Mouse (Mus musculus) G1E (cell line): Measurements from ENCODE around the gene Zfp408. TPM values are rescaled to one million over a fixed set of nuclear protein-coding genes. Genes with fewer than 3 reads are reported as not detected.

Experiments
- ATAC-seq: 2 replicates; pipeline ENCODE4 v1.8.0; 2016; ENCODE audit warnings: mild to moderate bottlenecking; ENCODE audit not compliant: insufficient number of reproducible peaks, poor library complexity, low FRiP score, severe bottlenecking; ENCODE audit errors: extremely low read depth
- DNase-seq: peaks from one replicate; pipeline ENCODE4 v3.0.0; 2012; ENCODE audit warnings: low spot score
- H3K27me3 ChIP-seq: 2 replicates; pipeline ENCODE4 v1.6.1; 2012; ENCODE audit warnings: mild to moderate bottlenecking, low read length, inconsistent platforms; ENCODE audit not compliant: insufficient read depth
- H3K36me3 ChIP-seq: replicated peaks from 2 replicates; pipeline ENCODE3; 2012; ENCODE audit warnings: mild to moderate bottlenecking, inconsistent platforms
- H3K4me1 ChIP-seq: 2 replicates; pipeline ENCODE4 v1.6.1; 2012; ENCODE audit warnings: low read depth, low read length, inconsistent platforms, mixed read lengths; ENCODE audit not compliant: insufficient read depth
- H3K4me3 ChIP-seq: 2 replicates; pipeline ENCODE4 v1.5.1; 2012; ENCODE audit warnings: low read depth, mild to moderate bottlenecking, inconsistent platforms, low read length, moderate library complexity, mixed read lengths
- H3K9me3 ChIP-seq: replicated peaks from 2 replicates; pipeline ENCODE4 v1.6.1; 2012; ENCODE audit warnings: inconsistent platforms
- CTCF ChIP-seq: IDR thresholded peaks from 2 replicates; pipeline ENCODE4 v1.5.1; 2012; ENCODE audit warnings: low read depth, low read length, inconsistent platforms, mixed read lengths
- GATA1 ChIP-seq: IDR thresholded peaks from 2 replicates; pipeline ENCODE4 v1.6.1; 2012; ENCODE audit warnings: borderline replicate concordance, low read length, inconsistent platforms, mixed read lengths
- GATA2 ChIP-seq: IDR thresholded peaks from 2 replicates; pipeline ENCODE4 v1.6.1; 2012; ENCODE audit warnings: low read depth, low read length, inconsistent platforms, borderline replicate concordance
- POLR2AphosphoS5 ChIP-seq: IDR thresholded peaks from 2 replicates; pipeline ENCODE4 v1.6.1; 2012; ENCODE audit warnings: low read depth, low read length, inconsistent platforms; ENCODE audit not compliant: insufficient replicate concordance
- TAL1 ChIP-seq: conservative IDR thresholded peaks from 2 replicates; pipeline ENCODE4 v1.6.1; 2012; ENCODE audit warnings: low read depth, low read length, inconsistent platforms, mixed read lengths
- polyA plus RNA-seq: library from polyadenylated mRNA; stranded (reverse); fragments of >175 nt; gene quantifications from 2 replicates; pipeline ENCODE4 v1.2.3, GENCODE M21; 2012
- total RNA-seq, 2 experiments: library from RNA; stranded (forward) in 1 of 2; stranded (reverse) in 1 of 2; fragments of 200-1000 nt in 1 of 2; fragments of >200 nt in 1 of 2; fragmentation: Nextera tagmentation in 1 of 2; gene quantifications; 2 replicates each; pipeline ENCODE4 v1.2.3; 2014 to 2017

Gene Zfp408
- total and polyA plus RNA-seq, 3 experiments: 9.5 to 16.9 (median 13.3) TPM

GRCm38 (mm10) chr2:91636229-91636628 is 13.4 kb downstream of the Zfp408 start, which contains the start of gene F2:
Gene F2, minus strand, starts transcription at chr2:91636414.
- Histone ChIP-seq H3K4me3 (peak within 1 kb of the TSS; percentile 60; the same call in 1 of the 2 replicates), H3K36me3 (peaks cover 1% of the 10 kb centered on the region), H3K9me3 (no peaks in the 10 kb centered on the region), H3K27me3 (no peaks in the 10 kb centered on the region), H3K4me1 (peaks cover 64% of the 10 kb centered on the region)
- ATAC-seq (no peak), DNase-seq (no peak)
- TF ChIP-seq GATA1 (no peak), GATA2 (no peak), CTCF (no peak), TAL1 (no peak), POLR2AphosphoS5 (no peak)

DNA sequence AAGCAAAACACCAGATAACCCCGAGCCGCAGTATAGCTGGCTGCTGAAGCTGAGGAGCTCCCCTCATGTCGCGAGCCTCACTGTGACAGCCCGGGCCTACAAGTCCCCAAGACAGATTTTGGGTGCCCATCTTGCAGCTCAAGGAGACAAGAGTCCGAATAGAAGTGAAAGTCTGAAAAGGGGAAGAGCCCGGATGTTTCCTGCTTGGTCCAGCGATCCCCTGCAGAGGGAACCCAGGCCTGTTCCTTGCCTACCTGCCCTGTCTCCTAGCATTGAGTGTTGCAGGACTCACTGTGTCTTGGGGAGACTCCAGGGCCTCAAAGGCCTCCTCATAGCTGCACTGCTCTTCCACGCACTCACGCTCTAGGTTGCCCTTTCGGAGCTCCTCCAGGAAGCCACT is 14.1 kb downstream of the Zfp408 start:
- no peak for ATAC-seq
- no peak for DNase-seq
- TF ChIP-seq CTCF (no peak), GATA1 (no peak), GATA2 (no peak), TAL1 (no peak), POLR2AphosphoS5 (no peak)
- Histone ChIP-seq H3K36me3 (no peaks in the 10 kb centered on the region), H3K4me3 (peak overlapping the region; percentile 60; the same call in 1 of the 2 replicates), H3K9me3 (no peaks in the 10 kb centered on the region), H3K27me3 (peaks cover 3% of the 10 kb centered on the region), H3K4me1 (peaks cover 66% of the 10 kb centered on the region)

GRCm38 (mm10) chr2:91634841-91635240 is 14.8 kb downstream of the Zfp408 start:
- no peak for TF ChIP-seq GATA1
- TF ChIP-seq TAL1: peak; percentile 90
- no peak for TF ChIP-seq GATA2
- DNase-seq: peak; percentile 76
- H3K9me3 ChIP-seq: no peaks in the 10 kb centered on the region
- ATAC-seq: peak; percentile 73
- peak overlapping the region; percentile 60; the same call in 1 of the 2 replicates for H3K4me3 ChIP-seq
- H3K27me3 ChIP-seq: peaks cover 9% of the 10 kb centered on the region
- no peaks in the 10 kb centered on the region for H3K36me3 ChIP-seq
- H3K4me1 ChIP-seq: peaks cover 61% of the 10 kb centered on the region

DNA sequence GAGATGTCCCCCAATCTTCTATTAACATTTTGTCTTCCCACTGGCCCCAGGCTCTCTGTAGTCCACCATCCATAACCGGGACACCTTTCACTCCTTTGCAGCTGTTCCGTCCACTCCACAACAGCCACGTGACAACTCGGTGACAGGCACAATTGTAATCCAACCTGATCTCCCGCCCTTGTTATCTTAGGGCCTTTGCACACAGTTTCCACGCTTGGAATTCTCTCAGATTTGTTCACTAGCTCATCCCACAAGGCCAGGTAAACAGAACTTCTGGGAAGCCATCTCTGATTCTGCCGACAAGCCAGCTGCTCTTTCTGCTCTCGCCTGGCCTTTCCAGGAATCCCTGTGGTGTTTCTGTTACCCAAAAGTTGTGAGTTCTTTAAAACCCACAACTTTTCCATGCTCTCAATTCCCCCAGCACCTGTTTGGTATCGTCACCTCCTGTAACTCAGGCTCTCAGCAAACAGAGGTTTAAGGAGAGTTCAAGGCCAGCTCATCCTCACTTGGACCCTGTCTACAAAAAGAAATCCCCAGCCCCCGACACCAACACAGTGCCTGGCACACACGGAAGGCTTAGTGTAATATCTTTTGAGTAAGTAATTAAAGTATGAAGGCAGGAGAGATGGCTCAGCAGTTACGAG is 16.1 kb downstream of the Zfp408 start:
- H3K27me3 ChIP-seq: peaks cover 23% of the 10 kb centered on the region
- TF ChIP-seq GATA2 (no peak), CTCF (no peak), GATA1 (no peak), POLR2AphosphoS5 (no peak), TAL1 (no peak)
- H3K4me1 ChIP-seq: peaks cover 58% of the 10 kb centered on the region
- no peak for DNase-seq
- no peak overlapping the region for H3K4me3 ChIP-seq
- no peaks in the 10 kb centered on the region for H3K9me3 ChIP-seq
- no peak for ATAC-seq
- no peaks in the 10 kb centered on the region for H3K36me3 ChIP-seq

DNA sequence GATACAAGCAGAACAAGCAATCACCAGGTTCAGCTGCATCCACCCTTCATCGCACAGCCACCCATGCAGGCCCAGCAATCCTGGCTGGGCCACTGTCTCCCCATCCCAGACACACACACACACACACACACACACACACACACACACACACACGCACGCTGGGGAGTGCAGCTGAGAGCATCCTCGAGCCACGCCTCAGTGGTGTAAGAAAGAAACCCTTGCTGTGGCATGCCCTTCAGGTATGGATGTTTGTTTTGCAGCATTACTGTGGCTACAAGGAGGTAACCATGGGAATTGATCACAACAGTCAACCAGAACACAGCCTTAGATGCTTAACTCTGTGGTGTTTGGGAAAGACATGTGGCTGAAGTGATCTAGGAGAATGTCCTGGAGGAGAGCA is 17.3 kb downstream of the Zfp408 start:
- peaks cover 32% of the 10 kb centered on the region for H3K27me3 ChIP-seq
- H3K9me3 ChIP-seq: no peaks in the 10 kb centered on the region
- H3K4me1 ChIP-seq: peaks cover 60% of the 10 kb centered on the region
- ATAC-seq: no peak
- TF ChIP-seq POLR2AphosphoS5 (no peak), GATA2 (no peak), TAL1 (no peak), CTCF (no peak), GATA1 (no peak)
- no peak for DNase-seq
- H3K4me3 ChIP-seq: no peak overlapping the region
- H3K36me3 ChIP-seq: no peaks in the 10 kb centered on the region

DNA sequence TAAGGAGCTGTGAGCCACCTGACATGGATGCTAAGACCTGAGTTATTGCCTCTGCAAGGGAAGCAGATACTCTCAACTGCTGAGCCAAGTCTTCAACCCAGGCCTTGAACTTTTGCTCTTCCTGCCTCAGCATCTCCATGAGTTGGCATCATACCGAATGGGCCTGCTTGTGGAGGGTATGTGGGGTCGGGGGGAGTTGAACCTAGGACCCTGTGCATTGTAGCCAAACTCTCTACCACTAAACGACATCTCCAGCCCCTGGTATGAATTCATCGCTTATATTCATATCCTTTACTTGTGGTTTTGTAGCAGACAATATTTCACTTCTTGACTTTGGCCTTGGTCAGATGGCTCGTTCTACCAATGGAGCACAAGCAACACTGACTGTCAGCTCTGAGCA is 17.8 kb downstream of the Zfp408 start:
- H3K36me3 ChIP-seq: no peaks in the 10 kb centered on the region
- ATAC-seq (no peak), DNase-seq (no peak)
- peaks cover 33% of the 10 kb centered on the region for H3K27me3 ChIP-seq
- no peaks in the 10 kb centered on the region for H3K9me3 ChIP-seq
- H3K4me1 ChIP-seq: peaks cover 57% of the 10 kb centered on the region
- no peak overlapping the region for H3K4me3 ChIP-seq
- TF ChIP-seq TAL1 (no peak), GATA1 (no peak), GATA2 (no peak), POLR2AphosphoS5 (no peak), CTCF (no peak)

GRCm38 (mm10) chr2:91630384-91630783 is 19.2 kb downstream of the Zfp408 start:
- Histone ChIP-seq H3K4me1 (peaks cover 42% of the 10 kb centered on the region), H3K9me3 (no peaks in the 10 kb centered on the region), H3K36me3 (no peaks in the 10 kb centered on the region), H3K4me3 (no peak overlapping the region), H3K27me3 (peaks cover 36% of the 10 kb centered on the region)
- DNase-seq (no peak), ATAC-seq (no peak)
- TF ChIP-seq GATA2: no peak
- TF ChIP-seq TAL1: no peak
- TF ChIP-seq CTCF: no peak
- TF ChIP-seq POLR2AphosphoS5: no peak
- no peak for TF ChIP-seq GATA1
